Mouse (Mus musculus) monocyte, adult 5-6 weeks (primary cell): ENCODE measurements around the gene Rbms3. TPM values are rescaled to one million over a fixed set of nuclear protein-coding genes. Genes with fewer than 3 reads are reported as not detected.

ENCODE experiments used
- ATAC-seq: fragments of 153-309, 156-312 bp; replicated peaks from 2 replicates; pipeline ENCODE4 v1.8.0; 2017; ENCODE audit warnings: mild to moderate bottlenecking; ENCODE audit not compliant: low TSS enrichment, insufficient number of reproducible peaks, severe bottlenecking, poor library complexity, low FRiP score
- total RNA-seq: library from RNA; stranded (forward); fragments of 200-1000, 200-491, 200-594 nt; gene quantifications from 3 replicates; pipeline ENCODE4 v1.2.3, GENCODE M21; 2017

Gene Rbms3
- total RNA-seq, 1 experiment from 2014 or later, result not detected

GRCm38 (mm10) chr9:116909511-116909910 is 720.2 kb downstream of the Rbms3 start:
- no peak for ATAC-seq

GRCm38 (mm10) chr9:116906955-116907354 is 722.8 kb downstream of the Rbms3 start:
- ATAC-seq, result no peak

GRCm38 (mm10) chr9:116905646-116906045 is 724.1 kb downstream of the Rbms3 start:
- no peak for ATAC-seq

GRCm38 (mm10) chr9:116903304-116903993 is 726.3 kb downstream of the Rbms3 start:
- no peak for ATAC-seq

- ATAC-seq, result no peak
These were observed 730.3 kb downstream of the Rbms3 start for GRCm38 (mm10) chr9:116899403-116899802.

GRCm38 (mm10) chr9:116886973-116887680 is 742.6 kb downstream of the Rbms3 start:
- no peak for ATAC-seq

GRCm38 (mm10) chr9:116885617-116886016 is 744.1 kb downstream of the Rbms3 start:
- no peak for ATAC-seq

GRCm38 (mm10) chr9:116880503-116880902 is 749.2 kb downstream of the Rbms3 start:
- no peak for ATAC-seq

GRCm38 (mm10) chr9:116879600-116880457 is 749.9 kb downstream of the Rbms3 start:
- ATAC-seq, result no peak

- ATAC-seq, result no peak
These were observed 752.9 kb downstream of the Rbms3 start for GRCm38 (mm10) chr9:116876786-116877185.

- ATAC-seq, result no peak
These were observed 755.8 kb downstream of the Rbms3 start for GRCm38 (mm10) chr9:116873976-116874320.

GRCm38 (mm10) chr9:116873033-116873975 is 756.4 kb downstream of the Rbms3 start:
- no peak for ATAC-seq

- ATAC-seq, result no peak
These were observed 757.4 kb downstream of the Rbms3 start for GRCm38 (mm10) chr9:116872346-116872745.

- no peak for ATAC-seq
These were observed 758.1 kb downstream of the Rbms3 start for GRCm38 (mm10) chr9:116871576-116871975.

- no peak for ATAC-seq
These were observed 763.7 kb downstream of the Rbms3 start for GRCm38 (mm10) chr9:116866060-116866459.

GRCm38 (mm10) chr9:116863626-116864025 is 766.1 kb downstream of the Rbms3 start:
- ATAC-seq, result no peak

GRCm38 (mm10) chr9:116862341-116862740 is 767.4 kb downstream of the Rbms3 start:
- ATAC-seq, result no peak

GRCm38 (mm10) chr9:116857861-116858595 is 771.7 kb downstream of the Rbms3 start:
- ATAC-seq, result no peak
